Mouse (Mus musculus): Measurements from ENCODE around the gene Gprin3. TPM values are rescaled to one million over a fixed set of nuclear protein-coding genes. Genes with fewer than 3 reads are reported as not detected.

Gprin3 gene
- polyA plus RNA-seq, 1 experiment from 2014 or later = 1.5 TPM

DNA sequence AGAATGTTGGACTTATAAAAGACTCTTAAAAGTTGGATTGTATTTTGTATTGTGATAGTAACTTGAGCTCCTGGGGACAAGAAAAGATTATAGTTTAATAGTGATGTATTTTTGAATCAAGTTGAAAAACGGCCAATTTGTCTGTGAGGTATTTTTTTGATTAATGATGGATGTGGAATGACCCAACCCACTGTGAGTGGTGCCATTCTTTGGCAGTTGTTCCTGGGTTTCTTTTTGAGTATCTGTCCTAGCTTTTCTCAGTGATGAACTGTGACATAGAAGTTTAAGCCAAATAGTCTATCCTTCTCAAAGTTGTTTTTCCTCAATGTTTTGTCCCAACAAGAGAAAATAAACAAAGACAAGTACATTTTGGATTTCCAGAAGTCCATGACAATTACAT lies 7.0 kb upstream of the Gprin3 start:
- no peak for ATAC-seq

DNA sequence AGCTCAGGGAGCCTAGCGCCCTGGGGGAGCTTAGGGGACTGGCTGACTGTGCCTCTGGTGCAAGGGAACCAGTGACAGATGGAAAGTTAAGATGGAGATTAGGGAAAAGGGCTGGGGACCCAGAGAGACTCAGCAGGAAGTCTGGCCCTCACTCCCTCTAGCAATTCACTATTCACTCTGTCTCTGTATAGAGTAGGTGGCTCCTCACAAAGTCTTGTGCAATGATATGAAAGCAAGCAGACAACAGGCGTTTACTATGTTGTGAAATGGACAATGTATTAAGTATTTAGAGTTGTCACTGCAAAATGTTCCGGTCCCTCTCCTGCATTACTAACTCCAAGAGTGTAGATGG lies 416 bp upstream of the Gprin3 start:
- DNase-seq (no peak), ATAC-seq (peak; percentile 66)
- H3K9ac ChIP-seq (replicated peaks) = peak overlapping the region; percentile 74
- WGBS (ENCODE audit: insufficient replicate concordance) = 37% methylated on average over 3 of the region's 3 CpGs
- H3K4me2 ChIP-seq (ENCODE audit: low read depth, low read length) = peak overlapping the region; percentile 72
- H3K27ac ChIP-seq (ENCODE audit: low read depth) = peak overlapping the region; percentile 81
- H3K4me1 ChIP-seq (ENCODE audit: insufficient read depth) = peaks cover 16% of the 10 kb centered on the region; the same call in 1 of the 2 replicates
- TF ChIP-seq CTCF (IDR thresholded peaks at IDR 0.05; ENCODE audit: low read depth) (no peak), EP300 (IDR thresholded peaks at IDR 0.05; ENCODE audit: low read depth) (no peak)
- H3K36me3 ChIP-seq (replicated peaks; ENCODE audit: insufficient read depth, low read length) = no peaks in the 10 kb centered on the region
- H3K9me3 ChIP-seq (ENCODE audit: low read length) = no peaks in the 10 kb centered on the region
- H3K4me3 ChIP-seq (ENCODE audit: low read depth, low read length) = peak overlapping the region; percentile 59
- H3K27me3 ChIP-seq (ENCODE audit: insufficient read depth, low read length) = no peaks in the 10 kb centered on the region

More for the DNA sequence above, 7.0 kb upstream of the Gprin3 start:
- H3K27ac ChIP-seq (ENCODE audit: low read depth) = no peak overlapping the region
- no peak overlapping the region for H3K4me3 ChIP-seq (ENCODE audit: low read depth, low read length)
- DNase-seq = no peak
- no peak overlapping the region for H3K9ac ChIP-seq (replicated peaks)
- no peaks in the 10 kb centered on the region for H3K4me1 ChIP-seq (ENCODE audit: insufficient read depth)
- H3K27me3 ChIP-seq (ENCODE audit: insufficient read depth, low read length) = no peaks in the 10 kb centered on the region
- H3K4me2 ChIP-seq (ENCODE audit: low read depth, low read length) = no peak overlapping the region
- TF ChIP-seq CTCF (IDR thresholded peaks at IDR 0.05; ENCODE audit: low read depth) = no peak
- TF ChIP-seq EP300 (IDR thresholded peaks at IDR 0.05; ENCODE audit: low read depth) = no peak
- H3K36me3 ChIP-seq (replicated peaks; ENCODE audit: insufficient read depth, low read length) = no peaks in the 10 kb centered on the region
- WGBS (ENCODE audit: insufficient replicate concordance) = 51% methylated on average over 1 of the region's 1 CpGs
- no peaks in the 10 kb centered on the region for H3K9me3 ChIP-seq (ENCODE audit: low read length)

DNA sequence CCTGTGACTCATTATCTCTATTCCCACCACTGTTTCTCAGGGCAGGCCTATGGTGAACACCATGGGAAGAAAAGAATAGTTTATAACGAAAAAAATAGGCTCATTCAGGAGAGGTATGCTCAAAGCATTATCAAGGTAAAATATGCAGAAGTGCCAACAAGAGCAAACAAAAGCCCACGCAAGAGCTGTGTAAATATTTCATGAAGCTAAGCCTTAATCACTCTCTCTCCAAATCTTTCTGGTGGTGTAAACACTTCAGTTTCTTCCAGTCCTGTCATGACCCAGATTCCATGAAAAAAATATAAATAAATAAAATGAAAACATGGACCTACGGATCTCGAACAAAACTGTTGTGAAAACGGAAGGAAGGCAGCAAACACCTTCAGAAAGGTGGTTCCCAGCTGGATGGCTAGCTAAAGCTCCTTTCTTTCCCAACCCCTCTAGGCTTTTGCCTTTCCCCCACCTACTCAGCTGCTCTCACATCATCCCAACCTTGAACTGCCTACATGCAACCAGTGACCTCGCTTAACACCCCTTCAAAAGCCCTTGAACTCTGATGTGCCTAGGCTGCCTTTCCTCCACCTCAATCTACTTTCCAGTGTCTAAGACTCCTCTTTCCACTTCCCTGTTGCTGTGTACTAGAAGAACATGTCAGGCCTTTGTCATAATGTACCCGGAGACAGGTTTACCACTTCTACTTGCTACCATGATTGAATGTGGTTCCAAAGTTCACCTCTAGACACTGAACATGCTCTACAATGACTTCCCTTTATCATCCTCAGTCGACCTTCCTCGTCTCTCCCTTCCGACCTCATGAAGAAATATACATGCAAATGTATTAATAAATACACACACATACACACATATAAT lies 988 bp downstream of the Gprin3 start:
- H3K9ac ChIP-seq (replicated peaks) = 0 out of 2 replicates have a peak overlapping the region, but pooled peaks have one; percentile 74

DNA sequence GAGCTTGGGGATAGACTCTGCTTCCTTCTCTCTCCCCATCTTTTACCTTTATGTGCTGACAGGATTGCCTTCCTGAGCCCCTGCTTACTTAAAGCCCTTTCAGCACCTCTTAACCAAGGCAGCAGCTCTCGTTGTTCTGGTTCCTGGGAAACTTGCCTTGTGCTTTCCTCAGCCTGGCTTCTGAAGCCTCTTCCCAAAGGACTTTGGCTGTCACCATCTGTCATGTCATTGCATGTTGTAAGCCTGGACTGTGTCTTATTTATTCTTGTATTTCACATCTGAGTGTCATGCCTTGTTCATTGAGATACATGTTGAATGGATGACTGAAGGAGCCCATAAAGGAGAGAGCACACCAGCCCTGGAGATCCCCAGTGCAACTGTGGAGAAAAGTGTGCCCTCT lies 2.3 kb downstream of the Gprin3 start:
- no peak overlapping the region for H3K27ac ChIP-seq (ENCODE audit: low read depth)
- H3K4me1 ChIP-seq (ENCODE audit: insufficient read depth) = peaks cover 16% of the 10 kb centered on the region; the same call in 1 of the 2 replicates
- no peaks in the 10 kb centered on the region for H3K27me3 ChIP-seq (ENCODE audit: insufficient read depth, low read length)
- no peak overlapping the region for H3K4me3 ChIP-seq (ENCODE audit: low read depth, low read length)
- TF ChIP-seq EP300 (IDR thresholded peaks at IDR 0.05; ENCODE audit: low read depth) (no peak), CTCF (IDR thresholded peaks at IDR 0.05; ENCODE audit: low read depth) (no peak)
- no peaks in the 10 kb centered on the region for H3K36me3 ChIP-seq (replicated peaks; ENCODE audit: insufficient read depth, low read length)
- H3K9me3 ChIP-seq (ENCODE audit: low read length) = no peaks in the 10 kb centered on the region
- no peak overlapping the region for H3K9ac ChIP-seq (replicated peaks)
- DNase-seq = no peak
- 76% methylated on average over 1 of the region's 1 CpGs for whole genome bisulfite sequencing (ENCODE audit: insufficient replicate concordance)
- no peak overlapping the region for H3K4me2 ChIP-seq (ENCODE audit: low read depth, low read length)
- no peak for ATAC-seq

More for the DNA sequence above, 988 bp downstream of the Gprin3 start:
- TF ChIP-seq CTCF (IDR thresholded peaks at IDR 0.05; ENCODE audit: low read depth) = no peak
- TF ChIP-seq EP300 (IDR thresholded peaks at IDR 0.05; ENCODE audit: low read depth) = no peak
- Histone ChIP-seq H3K4me1 (ENCODE audit: insufficient read depth) (peaks cover 16% of the 10 kb centered on the region; the same call in 1 of the 2 replicates), H3K4me3 (ENCODE audit: low read depth, low read length) (peak overlapping the region; percentile 59), H3K4me2 (ENCODE audit: low read depth, low read length) (peak overlapping the region; percentile 72), H3K9me3 (ENCODE audit: low read length) (no peaks in the 10 kb centered on the region), H3K27ac (ENCODE audit: low read depth) (peak overlapping the region; percentile 81), H3K36me3 (replicated peaks; ENCODE audit: insufficient read depth, low read length) (no peaks in the 10 kb centered on the region), H3K27me3 (ENCODE audit: insufficient read depth, low read length) (no peaks in the 10 kb centered on the region)
- WGBS (ENCODE audit: insufficient replicate concordance) = 56% methylated on average over 10 of the region's 10 CpGs
- DNase-seq (no peak), ATAC-seq (peak; percentile 38; the same call in 1 of the 2 replicates)

DNA sequence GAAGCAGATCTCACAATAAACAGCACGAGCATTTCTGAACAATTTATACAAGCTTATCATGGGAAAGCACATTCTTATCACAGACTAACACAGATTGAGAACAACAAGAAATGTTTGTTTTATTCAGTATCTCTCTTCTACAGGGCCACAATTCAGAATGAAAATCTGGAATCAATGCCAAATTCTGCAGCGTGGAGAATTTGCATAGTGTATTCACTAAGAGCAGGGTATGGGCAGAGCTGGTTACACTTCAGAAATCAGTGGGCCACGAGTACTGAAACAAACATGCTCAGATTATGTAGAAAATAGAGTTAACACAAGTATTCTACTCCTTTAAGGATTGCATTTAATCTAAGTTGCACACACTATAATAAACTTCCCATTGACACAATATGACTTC lies 6.8 kb downstream of the Gprin3 start:
- ATAC-seq (no peak), DNase-seq (no peak)
- Histone ChIP-seq H3K4me1 (ENCODE audit: insufficient read depth) (peaks cover 10% of the 10 kb centered on the region; the same call in 1 of the 2 replicates), H3K4me2 (ENCODE audit: low read depth, low read length) (no peak overlapping the region), H3K4me3 (ENCODE audit: low read depth, low read length) (no peak overlapping the region), H3K36me3 (replicated peaks; ENCODE audit: insufficient read depth, low read length) (no peaks in the 10 kb centered on the region), H3K27ac (ENCODE audit: low read depth) (no peak overlapping the region), H3K27me3 (ENCODE audit: insufficient read depth, low read length) (no peaks in the 10 kb centered on the region), H3K9me3 (ENCODE audit: low read length) (no peaks in the 10 kb centered on the region), H3K9ac (replicated peaks) (no peak overlapping the region)
- TF ChIP-seq CTCF (IDR thresholded peaks at IDR 0.05; ENCODE audit: low read depth) (no peak), EP300 (IDR thresholded peaks at IDR 0.05; ENCODE audit: low read depth) (no peak)
- WGBS (ENCODE audit: insufficient replicate concordance) = 54% methylated on average over 3 of the region's 3 CpGs

DNA sequence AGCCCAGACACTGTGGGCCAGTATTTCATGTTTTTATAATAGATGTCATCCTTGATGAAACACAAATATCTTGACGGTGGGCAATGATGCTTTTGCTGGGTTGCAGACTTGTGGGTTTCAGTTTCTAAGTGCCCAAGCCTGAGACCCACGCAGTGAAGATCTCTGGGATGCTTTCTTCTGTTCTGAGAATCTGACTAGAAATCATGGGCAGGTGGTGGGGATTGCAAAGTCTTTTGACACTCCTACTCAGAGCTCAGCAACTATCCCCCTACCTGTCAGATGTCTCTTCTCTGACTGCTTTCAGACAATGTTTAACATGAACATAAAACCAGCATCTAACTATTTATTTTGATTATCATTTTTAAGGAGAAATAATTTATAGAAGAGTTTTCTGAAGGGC lies 7.4 kb downstream of the Gprin3 start:
- H3K9me3 ChIP-seq (ENCODE audit: low read length) = no peaks in the 10 kb centered on the region
- no peak overlapping the region for H3K4me3 ChIP-seq (ENCODE audit: low read depth, low read length)
- no peak for ATAC-seq
- no peak overlapping the region for H3K4me2 ChIP-seq (ENCODE audit: low read depth, low read length)
- H3K27me3 ChIP-seq (ENCODE audit: insufficient read depth, low read length) = no peaks in the 10 kb centered on the region
- no peaks in the 10 kb centered on the region for H3K36me3 ChIP-seq (replicated peaks; ENCODE audit: insufficient read depth, low read length)
- 57% methylated on average over 2 of the region's 2 CpGs for WGBS (ENCODE audit: insufficient replicate concordance)
- H3K9ac ChIP-seq (replicated peaks) = no peak overlapping the region
- DNase-seq = no peak
- TF ChIP-seq CTCF (IDR thresholded peaks at IDR 0.05; ENCODE audit: low read depth) (no peak), EP300 (IDR thresholded peaks at IDR 0.05; ENCODE audit: low read depth) (no peak)
- no peak overlapping the region for H3K27ac ChIP-seq (ENCODE audit: low read depth)
- H3K4me1 ChIP-seq (ENCODE audit: insufficient read depth) = peaks cover 8% of the 10 kb centered on the region; the same call in 1 of the 2 replicates
